In the genomic region with DNA sequence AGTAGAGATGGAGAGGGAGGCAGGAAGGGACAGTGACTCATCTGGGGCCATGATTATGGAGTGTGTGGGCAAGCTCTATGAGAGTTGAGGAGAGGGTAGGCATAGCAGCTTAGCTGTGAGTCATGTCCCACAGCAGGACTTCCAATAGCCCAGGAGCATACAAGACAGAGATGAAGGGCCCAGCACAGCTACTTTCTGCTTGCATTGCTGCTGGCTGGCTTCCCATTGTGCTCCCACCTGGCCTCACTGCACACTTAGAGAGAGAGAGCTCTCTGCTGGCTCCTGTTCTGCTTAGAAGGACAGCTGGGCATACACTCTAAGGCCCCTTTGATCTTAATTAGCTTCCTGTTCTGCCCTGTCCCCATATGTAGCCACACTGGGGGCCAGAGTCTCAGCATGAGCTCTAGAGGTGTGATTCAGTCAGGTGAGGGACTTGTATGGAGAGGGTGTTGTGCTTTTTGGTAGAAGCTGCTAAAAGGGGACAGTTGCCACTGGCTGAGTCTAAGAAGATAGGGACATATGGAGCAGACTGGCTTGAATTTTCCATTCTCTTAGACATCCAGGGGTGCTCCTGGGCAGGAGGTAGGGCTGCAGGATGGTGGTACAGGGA, we compare ENCODE assay signal across 13 mouse cellular contexts. TPM values are rescaled to one million over a fixed set of nuclear protein-coding genes. Genes with fewer than 3 reads are reported as not detected.
DNase-seq lines count a peak whose midpoint lies in the region; ATAC-seq lines count a peak whose summit lies in the region.
"Had no signal": no experiment of that assay in that cellular context is flagged by ENCODE, and none has a peak within 500 bp of the region (broad histone marks: within the 10 kb centered on the region; RNA-seq: fewer than 3 reads in every experiment).

No protein-coding gene starts in this region.

- peak; percentile 16; the same call in 1 of the 2 replicates for ATAC-seq in intestine, embryonic 16.5 days
- ATAC-seq in intestine, embryonic 15.5 days: no peak; the same call in 1 of the 2 replicates
- 0 out of 2 replicates have a peak, but pooled peaks have one; percentile 40 for ATAC-seq in erythroid progenitor cell, adult 5-6 weeks (replicated peaks; ENCODE audit: low FRiP score, poor library complexity, severe bottlenecking)
- ATAC-seq: forebrain, embryonic 14.5 days had no signal

- H3K4me3 ChIP-seq in intestine, embryonic 16.5 days (ENCODE audit: low read length): no peak overlapping the region
- no peak overlapping the region for H3K4me3 ChIP-seq in intestine, embryonic 15.5 days (replicated peaks)
- H3K4me3 ChIP-seq: midbrain, embryonic 12.5 days had no signal

- H3K9ac ChIP-seq in intestine, embryonic 16.5 days (ENCODE audit: low read depth, low read length): no peak overlapping the region
- no peak overlapping the region for H3K9ac ChIP-seq in intestine, embryonic 15.5 days
- H3K9ac ChIP-seq: liver, embryonic 14.5 days; midbrain, embryonic 12.5 days had no signal

- no peaks in the 10 kb centered on the region for H3K27me3 ChIP-seq in intestine, embryonic 16.5 days (replicated peaks; ENCODE audit: control insufficient read depth, insufficient read depth, low read length)
- no peaks in the 10 kb centered on the region for H3K27me3 ChIP-seq in intestine, embryonic 15.5 days (replicated peaks)
- H3K27me3 ChIP-seq: midbrain, embryonic 12.5 days had no signal

- no peaks in the 10 kb centered on the region for H3K9me3 ChIP-seq in intestine, embryonic 16.5 days (ENCODE audit: control insufficient read depth, low read length)
- H3K9me3 ChIP-seq in intestine, embryonic 15.5 days: no peaks in the 10 kb centered on the region
- H3K9me3 ChIP-seq: midbrain, embryonic 12.5 days had no signal

- DNase-seq in cerebellum, adult 18-20 months: peak; percentile 58 to 59
- DNase-seq in cerebellum, postnatal 4 days (ENCODE audit: low spot score in 2 of 2): no peak
- DNase-seq in right cerebral cortex, adult 18-20 months: peak; percentile 62
- DNase-seq in right cerebral cortex, postnatal 14 days: no peak
- no peak for DNase-seq in adrenal gland, adult (ENCODE audit: inconsistent age in 2 of 2, low spot score in 1 of 2)
- DNase-seq: adrenal gland, postnatal 10 days; kidney, adult 11 months had no signal

- H3K36me3 ChIP-seq in intestine, embryonic 16.5 days (ENCODE audit: control insufficient read depth, insufficient read depth, low read length): no peaks in the 10 kb centered on the region
- H3K36me3 ChIP-seq in intestine, embryonic 15.5 days: no peaks in the 10 kb centered on the region
- H3K36me3 ChIP-seq: midbrain, embryonic 12.5 days had no signal

- peaks cover 41% of the 10 kb centered on the region for H3K4me1 ChIP-seq in intestine, embryonic 16.5 days (ENCODE audit: control insufficient read depth, insufficient read depth, low read length)
- H3K4me1 ChIP-seq in intestine, embryonic 15.5 days (replicated peaks): peaks cover 46% of the 10 kb centered on the region

- H3K27ac ChIP-seq in intestine, embryonic 16.5 days (ENCODE audit: low read length): no peak overlapping the region
- H3K27ac ChIP-seq in intestine, embryonic 15.5 days: no peak overlapping the region
- H3K27ac ChIP-seq: liver, embryonic 14.5 days; midbrain, embryonic 12.5 days had no signal

- no peak overlapping the region for H3K4me2 ChIP-seq in intestine, embryonic 16.5 days (ENCODE audit: low read depth, low read length)
- no peak overlapping the region for H3K4me2 ChIP-seq in intestine, embryonic 15.5 days (replicated peaks)
- H3K4me2 ChIP-seq: midbrain, embryonic 12.5 days had no signal

RNA-seq across cellular contexts. Expression of a gene that starts 26.8 kb away (rescaled TPM):
- polyA plus RNA-seq in intestine, embryonic 16.5 days (2015; fragmentation: Nextera tagmentation; extraction: Ambion mirVana): 8.9 and 27.7 TPM in 2 replicates
- 33.1 and 35.5 TPM in 2 replicates for polyA plus RNA-seq in intestine, embryonic 15.5 days (2015; fragmentation: Nextera tagmentation; extraction: Ambion mirVana)
- 17.7 and 20.1 TPM in 2 replicates for total RNA-seq in erythroid progenitor cell, adult 5-6 weeks (2015; ENCODE audit: low replicate concordance)
- total RNA-seq in erythroid progenitor cell, adult 5-6 weeks (2017; ENCODE audit: low replicate concordance): 9.0 and 14.7 TPM in 2 replicates

Comparison
In these comparisons a context has a peak if more than half of its experiments do, and no peak if none do; other contexts are left out.
1. DNase-seq: peak in cerebellum, adult 18-20 months (2 of 2) and right cerebral cortex, adult 18-20 months (single experiment); none in cerebellum, postnatal 4 days (0 of 2), right cerebral cortex, postnatal 14 days (single experiment) and adrenal gland, adult (0 of 2).